Mouse (Mus musculus) gastrocnemius, postnatal 10 days (tissue): ENCODE measurements around the gene Txnrd2. TPM values are rescaled to one million over a fixed set of nuclear protein-coding genes. Genes with fewer than 3 reads are reported as not detected.

Experiments used
- DNase-seq: peaks from one replicate; pipeline ENCODE4 v3.0.0; 2021; ENCODE audit warnings: mixed read lengths
- total RNA-seq, 2 experiments: library from RNA; stranded (reverse); gene quantifications; 2 replicates each; pipeline ENCODE4 v1.2.3; 2021

Gene Txnrd2
- total RNA-seq, 2 experiments from 2014 or later: 12.9 to 13.6 TPM

- DNase-seq: no peak
Measured at GRCm38 (mm10) chr16:18416837-18417236, 9.3 kb upstream of the Txnrd2 start.

DNA sequence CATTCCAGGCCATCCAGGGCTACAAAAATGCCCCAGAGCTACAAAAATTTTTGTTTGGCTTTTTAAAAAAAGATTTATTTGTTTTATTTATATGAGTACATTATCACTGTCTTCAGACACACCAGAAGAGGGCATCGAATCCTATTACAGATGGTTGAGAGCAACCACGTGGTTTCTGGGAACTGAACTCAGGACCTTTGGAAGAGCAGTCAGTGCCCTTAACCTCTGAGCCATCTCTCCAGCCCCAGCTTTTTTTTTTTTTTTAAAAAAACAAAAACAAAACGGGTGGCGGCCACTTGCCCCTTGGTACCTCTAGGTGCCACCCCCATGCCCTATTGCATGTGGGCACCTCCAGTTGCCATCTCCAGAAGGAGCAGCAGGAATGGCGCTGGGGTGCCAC is 8.7 kb upstream of the Txnrd2 start:
- DNase-seq: no peak

DNA sequence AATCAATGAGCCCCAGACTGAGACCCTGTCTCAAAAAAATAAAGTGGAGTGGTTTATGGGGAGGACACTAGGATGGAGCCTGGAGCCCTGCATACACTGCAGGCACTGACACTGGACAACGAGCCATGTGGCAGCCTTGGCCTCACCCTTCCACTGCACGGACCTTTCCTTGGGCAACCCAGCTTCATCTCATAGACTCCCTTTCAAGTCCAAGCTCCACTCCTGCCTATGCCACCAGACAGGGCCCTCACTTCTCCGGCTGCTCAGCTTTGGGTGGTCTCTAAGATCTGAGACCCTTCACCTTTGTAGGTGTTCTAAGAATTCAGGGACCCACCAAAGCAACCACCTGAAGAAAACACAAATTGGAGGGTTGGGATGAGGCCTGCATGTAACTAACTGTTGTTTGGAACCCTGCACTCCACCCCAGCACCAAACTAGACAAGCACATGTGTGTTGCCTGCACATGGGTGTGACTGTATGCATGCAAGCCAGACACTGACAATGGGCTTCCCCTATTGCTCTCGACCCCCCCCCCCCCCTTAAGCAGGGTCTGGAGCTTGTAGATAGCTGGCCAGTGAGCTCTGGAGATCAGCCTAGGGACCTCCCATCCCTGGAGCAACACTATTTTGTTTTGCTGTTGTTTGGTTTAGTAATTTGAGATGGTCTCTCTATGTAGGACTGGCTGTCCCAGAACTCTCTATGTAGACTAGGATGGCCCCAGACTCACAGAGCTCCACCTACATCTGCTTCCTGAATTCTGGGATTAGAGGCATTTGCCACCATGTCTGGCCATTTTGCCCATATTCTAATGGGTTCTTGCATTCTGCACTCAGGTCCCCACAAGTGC is 7.2 kb upstream of the Txnrd2 start:
- DNase-seq: no peak

DNA sequence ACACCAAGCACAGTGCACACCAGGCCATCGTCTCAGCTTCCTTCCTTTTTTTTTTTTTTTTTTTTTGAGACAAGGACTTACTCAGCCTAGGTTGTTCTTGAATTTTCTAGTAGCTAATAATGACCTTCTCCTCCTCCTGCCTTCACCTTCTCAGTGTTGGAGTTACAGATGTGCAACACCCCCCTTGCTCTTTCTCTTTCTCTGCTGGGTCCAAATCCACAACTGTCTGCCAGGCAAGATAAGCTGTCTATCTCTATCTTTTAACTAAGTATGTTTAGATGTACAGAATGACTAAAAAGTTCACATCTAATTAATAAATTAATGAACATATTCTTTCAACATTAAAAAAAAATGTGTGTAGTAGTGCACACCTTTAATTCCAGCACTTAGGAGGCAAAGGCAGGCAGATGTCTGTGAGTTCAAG is 6.6 kb upstream of the Txnrd2 start:
- DNase-seq: no peak

- no peak for DNase-seq
Measured at GRCm38 (mm10) chr16:18420571-18420970, 5.6 kb upstream of the Txnrd2 start.

- no peak for DNase-seq
Measured at GRCm38 (mm10) chr16:18423203-18423914, 2.8 kb upstream of the Txnrd2 start.

DNA sequence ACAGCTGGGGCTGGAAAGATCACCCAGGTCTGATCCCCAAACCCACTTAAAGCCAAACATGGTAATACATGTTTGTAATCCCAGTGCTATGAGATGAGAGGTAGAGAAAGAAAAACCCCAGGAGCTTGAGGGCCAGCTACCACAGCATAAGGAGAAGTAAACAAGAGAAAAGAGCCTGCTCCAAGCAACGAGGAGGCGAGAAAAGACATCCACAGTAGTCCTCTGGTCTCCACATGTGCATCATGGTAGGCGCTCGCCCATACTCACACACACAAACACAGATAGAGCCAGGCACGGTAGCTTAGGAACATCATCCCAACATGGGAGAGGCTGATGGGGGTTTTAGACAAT is 2.3 kb upstream of the Txnrd2 start:
- no peak for DNase-seq

GRCm38 (mm10) chr16:18424364-18425045 is 1.7 kb upstream of the Txnrd2 start:
- DNase-seq: no peak

- no peak for DNase-seq
Measured at GRCm38 (mm10) chr16:18425475-18426214, 539 bp upstream of the Txnrd2 start.

- DNase-seq: no peak
Measured at GRCm38 (mm10) chr16:18426802-18427280, 657 bp downstream of the Txnrd2 start, which contains the start of gene Comt. TSS of gene Comt (minus strand) at chr16:18426852.

DNA sequence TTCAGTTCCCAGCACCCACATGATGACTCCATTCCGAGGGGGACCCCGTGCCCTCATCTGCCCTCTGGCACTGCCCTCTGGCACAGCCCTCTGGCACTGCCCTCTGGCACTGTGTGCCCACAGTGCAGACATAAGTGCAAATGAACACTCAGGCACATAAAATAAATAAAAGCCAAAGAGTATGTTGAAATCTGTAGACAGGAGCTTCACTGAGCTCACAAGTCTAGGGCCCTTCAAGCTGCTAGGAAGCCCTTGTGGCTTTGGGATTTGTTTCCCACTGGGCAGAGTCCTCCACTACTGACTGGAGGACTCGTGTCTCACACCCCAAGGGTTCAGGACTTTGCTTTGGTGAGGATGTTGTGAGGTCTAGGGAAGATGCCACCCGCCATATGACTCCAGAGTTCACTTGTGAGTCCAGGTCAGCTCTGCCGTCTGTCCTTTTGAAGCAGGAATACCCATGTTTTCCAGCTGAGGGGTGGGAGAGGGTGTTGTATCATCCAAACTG is 1.9 kb downstream of the Txnrd2 start:
- no peak for DNase-seq

DNA sequence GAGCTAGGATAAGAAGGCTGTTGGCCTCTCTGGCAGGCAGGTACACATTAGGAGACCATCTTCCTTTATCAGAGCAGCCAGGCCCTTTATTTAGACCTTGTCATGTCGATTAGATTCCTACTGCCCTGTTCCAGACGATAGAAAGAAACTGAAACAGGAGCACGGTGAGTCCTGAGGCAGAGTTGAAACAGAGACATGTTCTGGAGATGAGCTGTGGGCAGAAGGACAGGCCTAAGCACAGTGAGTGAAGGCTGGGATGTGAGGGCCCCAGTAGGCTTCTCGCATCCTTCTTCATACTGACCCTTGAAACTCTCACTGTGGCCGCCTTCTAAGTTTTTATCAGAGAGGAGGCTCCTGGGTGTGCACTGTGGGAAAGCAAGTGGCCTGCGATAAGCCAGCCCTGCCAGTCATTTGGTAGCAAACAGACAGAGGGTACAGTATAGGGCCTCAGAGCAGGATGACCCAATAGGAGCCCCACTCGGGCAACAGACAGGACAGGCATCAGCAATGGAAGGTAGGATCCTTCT is 2.4 kb downstream of the Txnrd2 start:
- DNase-seq: no peak

DNA sequence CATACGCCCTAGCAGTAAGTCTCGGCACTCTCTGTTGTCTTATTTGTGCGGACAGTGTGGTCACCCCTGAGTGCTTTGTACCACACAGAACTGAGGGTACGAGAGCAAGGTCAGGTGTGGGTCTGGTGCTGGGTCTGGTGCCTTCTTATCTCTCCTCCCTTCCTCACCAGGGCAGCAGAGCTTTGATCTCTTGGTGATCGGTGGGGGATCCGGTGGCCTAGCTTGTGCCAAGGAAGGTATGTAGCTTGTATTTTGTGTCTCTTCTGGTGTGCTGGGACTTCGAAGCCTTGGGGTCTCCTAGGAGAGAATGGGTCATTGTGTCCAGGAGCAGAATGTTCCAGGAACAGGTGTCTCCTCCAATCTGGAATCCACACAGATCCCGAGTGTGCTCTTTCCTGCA is 3.5 kb downstream of the Txnrd2 start:
- no peak for DNase-seq

DNA sequence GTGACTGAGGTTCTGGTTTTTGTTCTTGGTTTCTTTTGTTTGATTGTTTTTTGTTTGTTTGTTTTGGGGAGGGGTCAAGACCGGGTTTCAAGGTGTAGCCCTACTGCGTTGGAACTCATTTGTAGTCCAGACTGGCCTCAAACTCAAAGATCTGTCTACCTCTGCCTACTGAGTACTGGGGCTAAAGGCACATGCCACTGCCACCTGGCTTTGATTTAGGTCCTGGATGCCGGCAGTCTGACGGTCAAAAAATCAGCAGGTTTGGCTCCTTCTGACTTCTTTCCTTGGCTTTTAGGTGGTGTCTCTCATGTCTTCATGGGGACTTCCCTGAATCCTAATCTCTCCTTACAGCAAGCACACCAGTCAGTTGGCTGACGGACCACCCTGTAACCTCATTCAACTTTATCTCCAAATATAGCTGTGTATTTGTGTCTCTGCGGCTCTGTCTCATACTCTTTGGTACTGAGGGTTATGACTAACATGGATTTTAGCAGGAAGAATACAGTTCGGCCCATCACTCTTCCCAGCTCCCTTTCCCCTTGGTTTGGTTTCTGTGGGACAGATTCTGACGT is 4.5 kb downstream of the Txnrd2 start:
- DNase-seq: no peak

DNA sequence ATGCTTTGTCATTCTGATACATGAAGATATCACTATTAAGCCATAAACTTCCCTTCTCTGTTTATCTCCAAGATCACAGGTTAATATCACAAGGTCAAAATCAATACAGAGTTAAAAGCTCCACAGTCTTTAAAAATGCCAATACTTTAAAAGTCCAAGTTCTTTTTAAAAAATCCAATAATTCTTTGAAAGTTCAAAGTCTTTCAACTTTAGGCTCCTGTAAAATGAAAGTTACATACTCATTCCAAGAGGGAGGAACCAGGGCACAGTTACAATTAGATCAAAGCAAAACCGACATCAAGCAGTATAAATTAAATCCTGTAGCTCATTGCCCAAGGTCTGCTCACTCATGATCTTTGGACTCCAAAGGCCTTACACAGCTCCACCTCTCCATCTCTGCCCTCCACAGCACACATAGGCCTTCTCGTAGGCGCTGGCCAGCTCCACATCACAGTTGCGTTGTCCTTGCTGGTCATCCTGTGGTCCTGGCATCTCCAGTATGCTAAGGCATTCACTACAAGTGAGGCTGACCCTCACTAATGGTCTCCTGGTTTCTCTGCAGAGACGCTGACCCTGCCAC is 7.2 kb downstream of the Txnrd2 start:
- no peak for DNase-seq

- no peak for DNase-seq
Measured at GRCm38 (mm10) chr16:18436128-18436527, 9.9 kb downstream of the Txnrd2 start.

GRCm38 (mm10) chr16:18443385-18443841 is 17.2 kb downstream of the Txnrd2 start:
- DNase-seq: peak; percentile 99

GRCm38 (mm10) chr16:18447243-18447642 is 21.1 kb downstream of the Txnrd2 start:
- no peak for DNase-seq

DNA sequence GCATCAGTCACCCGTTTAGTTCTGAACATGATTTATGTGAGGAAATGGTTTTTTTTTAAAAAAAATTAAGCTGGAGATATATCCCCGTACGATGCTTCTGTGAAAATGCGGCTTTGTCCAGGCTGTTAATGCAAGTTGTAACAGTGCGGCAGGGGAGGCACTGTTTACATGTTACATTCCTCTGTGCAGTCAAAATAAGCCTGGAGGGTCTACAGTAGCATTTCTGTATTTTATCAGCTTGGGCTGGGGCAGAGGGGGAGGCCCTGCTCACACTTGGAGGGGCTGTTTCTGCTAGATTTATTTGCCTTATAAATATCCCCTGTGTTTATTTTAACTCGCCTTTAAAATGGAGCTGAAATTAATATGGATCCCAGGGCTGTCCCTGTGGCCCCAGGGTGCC is 21.9 kb downstream of the Txnrd2 start:
- no peak for DNase-seq

- DNase-seq: no peak
Measured at GRCm38 (mm10) chr16:18449005-18449404, 22.8 kb downstream of the Txnrd2 start.
